In genomic region chr6:118561745-118562609, GRCm38 (mm10) we compare ENCODE assay signal across 8 mouse cellular contexts. TPM values are rescaled to one million over a fixed set of nuclear protein-coding genes. Genes with fewer than 3 reads are reported as not detected.
DNase-seq lines count a peak whose midpoint lies in the region; ATAC-seq lines count a peak whose summit lies in the region.

Ankrd26 (minus strand) TSS chr6:118562226.

- peak within 1 kb of the TSS; percentile 62 for H3K4me3 ChIP-seq in hindbrain, embryonic 15.5 days

- peak within 1 kb of the TSS; percentile 80 for H3K4me2 ChIP-seq in hindbrain, embryonic 15.5 days

- H3K27ac ChIP-seq in hindbrain, embryonic 15.5 days (replicated peaks): peak within 1 kb of the TSS; percentile 84

- ATAC-seq in hindbrain, embryonic 15.5 days (ENCODE audit: low FRiP score, low read depth): peak; percentile 98

- 5% methylated on average over 54 of the region's 54 CpGs for WGBS in hindbrain, embryonic 15.5 days

- H3K36me3 ChIP-seq in hindbrain, embryonic 15.5 days: peaks cover 13% of the 10 kb centered on the region; the same call in 1 of the 2 replicates

- no peaks in the 10 kb centered on the region for H3K9me3 ChIP-seq in hindbrain, embryonic 15.5 days

- H3K4me1 ChIP-seq in hindbrain, embryonic 15.5 days (replicated peaks): peaks cover 35% of the 10 kb centered on the region

- DNase-seq in T-cell, adult 2 months (ENCODE audit: low spot score): peak; percentile 89
- DNase-seq in cerebellum, postnatal 36 days: peak; percentile 95 to 96
- DNase-seq in frontal cortex, postnatal 36 days (ENCODE audit: low spot score in 2 of 2): peak; percentile 92
- peak; percentile 81 for DNase-seq in left cerebral cortex, adult 11 months (ENCODE audit: low spot score)
- peak; percentile 94 to 95 for DNase-seq in lung, postnatal 4 days
- peak; percentile 84 for DNase-seq in retina, postnatal 7 days (ENCODE audit: low read depth, low spot score)
- peak; percentile 89 for DNase-seq in urinary bladder, adult 2 months (ENCODE audit: low spot score)

- no peaks in the 10 kb centered on the region for H3K27me3 ChIP-seq in hindbrain, embryonic 15.5 days

- H3K9ac ChIP-seq in hindbrain, embryonic 15.5 days: peak within 1 kb of the TSS; percentile 80

RNA-seq across cellular contexts. Expression of gene Ankrd26, which starts in this region (rescaled TPM):
- 14.5 and 19.1 TPM in 2 replicates for polyA plus RNA-seq in hindbrain, embryonic 15.5 days (2015; fragmentation: Nextera tagmentation; extraction: Ambion mirVana)
- 3.2 and 3.4 TPM in 2 replicates for polyA plus RNA-seq in urinary bladder, adult 2 months (2012; rRNA removed)

Comparison
In these comparisons a context has a peak if more than half of its experiments do, and no peak if none do; other contexts are left out.
1. Peak in every context shown above with its lines: DNase-seq, ATAC-seq, H3K4me3 ChIP-seq and H3K27ac ChIP-seq.